Mouse (Mus musculus) B cell, adult (primary cell): ENCODE measurements around the gene Gm45021. TPM values are rescaled to one million over a fixed set of nuclear protein-coding genes. Genes with fewer than 3 reads are reported as not detected.

Experiments used
- total RNA-seq: library from RNA; stranded (reverse); gene quantifications from 4 replicates; pipeline ENCODE4 v1.2.4, GENCODE M21; 2023; ENCODE audit not compliant: inconsistent age

Gene Gm45021
- total RNA-seq: not detected in 4 replicates

DNA sequence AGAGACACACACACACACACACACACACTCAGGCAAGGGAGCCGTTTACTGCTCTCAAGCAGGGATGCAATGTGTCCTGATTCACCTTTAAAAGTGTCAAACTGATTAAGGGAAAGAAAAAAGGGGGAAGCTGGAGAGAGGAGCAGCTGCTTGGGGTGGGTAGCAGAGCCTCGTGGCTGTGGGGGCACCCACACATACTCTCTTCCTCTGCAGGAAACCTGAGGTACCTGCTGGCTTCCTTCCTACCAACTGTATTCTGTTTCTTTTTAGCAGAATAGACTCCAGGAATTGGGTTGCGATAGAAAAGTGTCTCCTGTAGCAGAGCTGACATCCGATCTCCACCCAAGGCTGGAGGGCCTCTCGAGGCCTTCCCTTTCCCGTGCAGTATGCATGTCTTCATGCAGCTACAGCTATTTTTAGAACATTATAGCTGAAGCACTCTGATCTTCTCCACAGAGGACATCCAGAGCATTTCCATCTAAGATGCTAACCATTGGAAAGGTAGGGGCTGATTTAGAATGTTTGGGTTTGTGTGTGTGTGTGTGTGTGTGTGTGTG lies at the start of gene Gm45021:
Gene Gm45021, plus strand, starts transcription at position 417 of the 557 bp plus-strand sequence.

GRCm38 (mm10) chr6:48554280-48555103 lies 34.9 kb upstream of the Gm45021 start, which contains the start of gene Lrrc61:
Lrrc61 (plus strand) TSS chr6:48554796.

DNA sequence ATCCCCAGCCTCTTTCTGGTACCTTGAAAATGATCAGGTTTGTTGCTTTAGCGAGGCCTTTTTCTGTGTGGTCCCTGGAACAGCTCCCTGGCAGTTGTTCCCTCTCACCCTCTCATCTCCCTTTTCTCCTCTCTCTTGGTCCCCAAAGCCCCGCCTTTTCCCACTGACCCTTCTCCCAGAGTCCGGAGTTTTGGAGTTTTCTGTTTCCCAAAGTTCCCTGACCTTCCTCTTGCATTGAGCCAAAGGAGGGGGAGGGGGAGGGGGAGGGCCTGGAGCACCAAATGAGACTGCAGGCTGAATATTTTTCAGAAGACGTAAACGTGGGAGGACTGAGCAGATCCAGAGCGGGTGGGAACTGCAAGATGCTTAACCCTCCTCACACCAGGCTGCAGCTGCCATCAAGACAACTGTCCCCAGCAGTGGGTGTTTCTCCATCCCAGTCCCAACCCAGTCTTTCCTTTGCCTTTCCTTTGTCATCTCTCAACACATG lies 16.8 kb upstream of the Gm45021 start, which contains the start of gene Rarres2:
Gene Rarres2, minus strand, starts transcription at position 218 of the 490 bp plus-strand sequence.

GRCm38 (mm10) chr6:48593158-48594042 lies 4.0 kb downstream of the Gm45021 start, which contains the start of the genes Repin1 and Gm44965:
Repin1 (plus strand) TSS chr6:48593883.
Gm44965 (plus strand) TSS chr6:48593941.

GRCm38 (mm10) chr6:48601271-48602079 lies 12.1 kb downstream of the Gm45021 start, which contains the start of gene Zfp775:
Zfp775 (plus strand) TSS chr6:48602063.

GRCm38 (mm10) chr6:48626464-48626863 lies 37.1 kb downstream of the Gm45021 start, which contains the start of gene AI854703:
AI854703 (plus strand) TSS chr6:48626764.

GRCm38 (mm10) chr6:48646995-48647394 lies 57.6 kb downstream of the Gm45021 start, which contains the start of gene Gimap8:
Gimap8 (plus strand) TSS chr6:48647234.

Other genes starting within 250 kb of the Gm45021 start
- 20.2 to 25.8 TPM (median 21.4 TPM) in 4 replicates for gene Krba1, start 194.0 kb upstream of the Gm45021 start, total RNA-seq
- gene Zfp467, start 143.8 kb upstream of the Gm45021 start, total RNA-seq: 5.1 to 7.1 TPM (median 6.2 TPM) in 4 replicates
- gene Sspo, start 141.4 kb upstream of the Gm45021 start, total RNA-seq: 0.03 to 0.16 TPM (median 0.09 TPM) in 3 of 4 replicates, not detected in the other
- gene Atp6v0e2, start 52.0 kb upstream of the Gm45021 start, total RNA-seq: 0.32 to 0.75 TPM (median 0.61 TPM) in 3 of 4 replicates, not detected in the other
- 39.5 to 55.2 TPM (median 49.9 TPM) in 4 replicates for gene Lrrc61, start 34.8 kb upstream of the Gm45021 start, total RNA-seq
- 0.67 to 1.1 TPM in 2 of 4 replicates, not detected in the others for gene Rarres2, start 16.8 kb upstream of the Gm45021 start, total RNA-seq
- gene Repin1, start 4.3 kb downstream of the Gm45021 start, total RNA-seq: 5.2 to 8.2 TPM (median 6.7 TPM) in 4 replicates
- gene Gm44965, start 4.3 kb downstream of the Gm45021 start, total RNA-seq: not detected in 4 replicates
- 2.8 to 5.2 TPM (median 4.7 TPM) in 4 replicates for gene Zfp775, start 12.5 kb downstream of the Gm45021 start, total RNA-seq
- 0.38 to 0.63 TPM in 2 of 4 replicates, not detected in the others for gene AI854703, start 37.2 kb downstream of the Gm45021 start, total RNA-seq
- 120 to 133 TPM (median 129 TPM) in 4 replicates for gene Gimap8, start 57.6 kb downstream of the Gm45021 start, total RNA-seq
- 45.6 to 56.3 TPM (median 52.6 TPM) in 4 replicates for gene Gimap9, start 86.5 kb downstream of the Gm45021 start, total RNA-seq
- gene Gimap4, start 94.9 kb downstream of the Gm45021 start, total RNA-seq: 121 to 147 TPM (median 131 TPM) in 4 replicates
- 1,137 to 1,196 TPM (median 1,166 TPM) in 4 replicates for gene Gimap6, start 118.6 kb downstream of the Gm45021 start, total RNA-seq
- gene Gm28053, start 129.0 kb downstream of the Gm45021 start, total RNA-seq: 29.2 to 49.2 TPM (median 39.8 TPM) in 4 replicates
- gene Gimap7, start 129.0 kb downstream of the Gm45021 start, total RNA-seq: 87.3 to 98.8 TPM (median 97.6 TPM) in 4 replicates
- gene Gimap1, start 149.4 kb downstream of the Gm45021 start, total RNA-seq: 126 to 141 TPM (median 129 TPM) in 4 replicates
- gene Gimap5, start 156.6 kb downstream of the Gm45021 start, total RNA-seq: 106 to 120 TPM (median 116 TPM) in 4 replicates
- gene Gimap3, start 181.2 kb downstream of the Gm45021 start, total RNA-seq: 168 to 194 TPM (median 174 TPM) in 4 replicates